Mouse (Mus musculus) left cerebral cortex, postnatal 4 days (tissue): ENCODE measurements around the gene Wnk4. TPM values are rescaled to one million over a fixed set of nuclear protein-coding genes. Genes with fewer than 3 reads are reported as not detected.
A peak's percentile ranks its signal among the peaks of the same experiment; 100 is the strongest.

Experiments
- DNase-seq: peaks from one replicate; pipeline ENCODE4 v3.0.0-alpha.2; 2022
- intact Hi-C: fragments of 180-260 bp; cut with DNase I; formaldehyde crosslinking; loops from one replicate; pipeline ENCODE4 v1.15.1; 2025
- total RNA-seq, 2 experiments: library from RNA; stranded (reverse); gene quantifications; 2 replicates each; pipeline ENCODE4 v1.2.3; 2021

Gene Wnk4
- total RNA-seq, 2 experiments from 2014 or later: 5.4 to 6.2 TPM

DNA sequence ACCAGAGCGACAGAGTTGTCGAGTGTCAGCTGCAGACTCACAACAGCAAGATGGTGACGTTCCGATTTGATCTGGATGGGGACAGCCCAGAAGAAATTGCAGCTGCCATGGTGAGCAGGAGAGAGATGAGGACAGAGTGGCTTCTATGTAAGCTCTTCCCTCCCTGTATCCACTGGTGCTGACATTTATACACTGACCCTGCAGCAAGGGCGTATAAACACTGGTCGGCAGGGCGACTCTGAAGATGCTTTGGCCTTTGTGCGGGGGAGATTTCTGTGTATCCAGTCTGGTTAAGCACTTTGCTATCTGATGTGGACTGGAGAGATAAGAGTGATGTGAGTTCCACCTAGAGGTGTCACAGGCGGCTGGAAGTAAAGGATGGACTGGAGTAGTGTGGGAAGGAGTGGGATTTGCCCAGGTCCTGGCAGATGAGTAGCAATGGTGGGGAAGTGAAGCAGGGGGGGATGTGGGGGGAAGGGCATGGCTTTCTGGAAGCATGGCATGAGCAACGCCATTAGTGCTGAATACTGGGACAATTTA is 9.3 kb downstream of the Wnk4 start:
- intact Hi-C loops: no loop called here
- DNase-seq: no peak

DNA sequence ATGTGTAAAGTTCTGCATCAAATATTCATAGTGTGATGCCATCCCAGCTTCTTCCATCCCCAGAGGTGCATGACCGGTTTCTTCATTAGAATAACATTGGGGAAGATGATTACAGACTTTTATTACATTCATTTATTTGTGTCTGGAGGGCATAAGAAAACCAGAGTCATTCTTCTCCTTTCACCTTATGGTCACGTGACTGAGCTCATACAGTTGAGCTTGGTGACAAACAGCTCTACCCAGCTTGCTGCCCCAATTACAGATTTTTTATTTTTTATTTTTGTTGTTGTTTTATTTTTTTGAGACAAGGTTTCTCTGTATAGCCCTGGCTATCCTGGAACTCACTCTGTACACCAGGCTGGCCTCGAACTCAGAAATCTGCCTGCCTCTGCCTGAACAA is 12.1 kb downstream of the Wnk4 start:
- intact Hi-C loops: no loop called here
- no peak for DNase-seq

DNA sequence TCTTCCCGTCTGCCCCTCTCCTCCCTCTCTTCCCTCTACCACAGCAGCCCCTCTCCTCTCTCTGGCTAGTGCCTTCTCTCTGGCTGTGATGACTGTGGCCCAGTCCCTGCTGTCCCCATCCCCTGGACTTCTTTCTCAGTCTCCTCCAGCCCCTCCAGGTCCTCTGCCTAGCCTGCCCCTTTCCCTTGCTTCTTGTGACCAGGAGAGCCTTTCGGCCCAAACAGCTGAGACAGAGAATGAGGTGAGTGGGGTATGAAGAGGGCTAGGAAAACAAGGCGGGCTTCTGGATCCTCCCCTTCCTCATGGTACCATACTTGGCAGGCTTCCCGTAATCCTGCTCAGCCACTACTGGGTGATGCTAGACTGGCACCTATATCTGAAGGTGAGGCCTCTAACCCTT is 14.9 kb downstream of the Wnk4 start:
- no peak for DNase-seq
- intact Hi-C loops: no loop called here

DNA sequence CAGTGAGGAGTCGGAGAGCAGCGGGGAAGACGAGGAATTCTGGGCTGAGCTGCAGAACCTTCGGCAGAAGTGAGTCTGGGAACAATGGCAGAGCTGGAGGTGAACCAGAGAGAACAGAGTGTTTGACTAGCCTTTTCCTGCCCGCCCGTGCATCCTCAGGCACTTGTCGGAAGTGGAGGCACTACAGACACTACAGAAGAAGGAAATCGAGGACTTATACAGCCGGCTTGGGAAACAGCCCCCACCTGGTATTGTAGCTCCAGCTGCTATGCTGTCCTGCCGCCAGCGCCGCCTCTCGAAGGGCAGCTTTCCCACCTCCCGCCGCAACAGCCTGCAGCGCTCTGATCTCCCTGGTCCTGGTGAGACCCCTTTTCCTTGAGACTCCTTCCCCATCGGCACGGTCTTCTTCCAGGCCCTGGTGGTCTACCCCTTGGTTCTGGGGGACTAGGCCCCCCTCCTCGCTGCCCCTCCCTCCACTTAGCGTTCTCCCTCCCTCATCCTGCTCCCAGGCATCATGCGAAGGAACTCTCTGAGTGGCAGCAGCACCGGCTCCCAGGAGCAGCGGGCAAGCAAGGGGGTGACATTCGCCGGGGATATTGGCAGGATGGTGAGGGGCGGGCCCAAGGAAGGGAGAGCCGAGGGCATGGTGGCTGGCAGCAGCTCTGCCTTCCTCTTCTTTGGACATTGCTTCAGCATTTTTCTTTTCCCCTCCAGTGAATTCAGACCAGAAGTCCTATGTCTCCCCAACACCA is 16.1 kb downstream of the Wnk4 start:
- intact Hi-C loops: no loop called here
- DNase-seq: no peak

DNA sequence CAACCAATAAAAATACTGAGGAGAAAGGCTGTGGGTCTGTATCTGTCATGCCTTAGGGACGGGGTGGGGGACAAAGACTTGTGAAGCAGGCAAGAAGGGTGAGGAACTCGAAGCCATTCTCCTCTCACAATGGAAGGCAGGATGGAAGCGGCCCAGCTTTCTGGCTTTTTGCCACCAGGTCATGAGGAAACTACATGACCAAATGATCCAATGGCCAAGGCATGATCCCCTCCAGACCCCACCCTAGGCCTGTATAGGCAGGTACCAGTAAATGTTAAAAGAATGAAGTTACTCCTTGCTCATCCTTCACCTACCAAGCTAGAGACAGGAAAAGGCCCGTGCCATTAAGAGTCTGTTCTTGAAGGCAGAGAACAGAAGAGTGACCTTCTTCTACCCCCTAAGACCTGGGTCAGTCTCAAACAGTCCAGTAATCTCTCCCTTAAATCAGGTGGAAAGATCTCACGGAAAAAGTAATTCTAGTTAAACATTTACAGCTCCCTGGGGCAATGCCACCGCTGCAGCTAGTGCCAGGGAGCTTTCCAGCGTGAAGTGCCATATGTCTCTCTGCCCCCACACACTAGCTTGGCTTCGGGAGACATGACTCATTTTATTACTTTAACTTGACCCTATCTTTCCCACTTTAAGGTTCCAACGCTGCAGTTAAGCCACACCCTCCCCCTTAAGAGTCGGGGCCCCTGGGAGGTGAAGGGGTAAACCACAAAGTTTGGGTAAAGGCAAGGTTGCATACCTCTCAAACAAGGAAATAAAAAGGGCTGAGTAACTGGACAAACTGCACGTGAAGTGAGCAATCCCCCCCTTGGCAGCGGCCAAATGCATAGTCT is 17.2 kb downstream of the Wnk4 start:
- intact Hi-C loops: no loop called here

DNA sequence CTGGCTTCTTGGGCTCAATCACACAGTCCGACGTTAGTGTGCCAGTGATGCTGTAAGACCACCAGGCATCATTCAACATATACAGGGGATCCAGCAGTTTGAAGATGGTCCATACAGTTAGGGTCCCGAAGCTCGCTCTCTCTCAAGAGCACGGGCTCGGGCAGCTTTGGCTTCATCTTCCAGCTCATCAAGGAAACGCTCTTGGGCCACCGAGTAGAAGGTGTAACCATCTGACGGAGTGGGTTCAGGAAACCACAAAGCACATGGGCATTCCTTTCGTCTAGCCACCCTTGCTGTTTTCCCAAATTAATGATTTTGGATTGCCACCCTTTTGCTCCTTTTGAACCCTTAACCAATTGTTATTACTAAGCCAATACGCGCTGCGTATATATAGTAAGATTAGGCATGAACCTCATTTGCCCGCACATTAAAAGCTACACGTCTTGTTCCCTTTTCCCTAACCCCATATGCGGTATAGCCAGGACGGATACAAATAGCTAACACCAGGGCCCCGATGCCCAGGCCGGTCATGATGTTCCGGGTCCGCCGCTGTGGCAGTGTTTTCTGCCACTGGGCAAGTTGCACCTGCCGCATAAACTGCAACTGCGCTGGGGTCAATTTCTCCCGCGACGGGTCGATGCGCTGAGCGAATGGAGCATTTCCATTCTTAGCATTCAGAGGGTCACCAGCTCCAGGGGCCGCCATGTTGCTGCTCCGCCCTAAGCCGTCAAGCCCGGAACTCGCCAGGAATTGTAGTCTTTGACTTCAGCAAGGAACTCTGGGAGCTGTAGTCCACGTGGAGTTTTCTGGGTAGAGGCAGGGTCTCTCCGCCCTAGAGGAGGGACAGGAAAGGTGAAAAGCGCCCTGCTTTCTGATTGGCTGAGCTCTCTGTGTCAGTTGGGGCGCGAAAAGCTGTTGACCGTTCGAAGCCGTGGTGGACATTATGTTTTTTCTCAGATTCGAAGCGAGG is 18.1 kb downstream of the Wnk4 start, which contains the start of the genes Cntd1 and Coa3:
Gene Cntd1 (plus strand): TSS at position 790 of the 970 bp plus-strand sequence.
Gene Coa3 (minus strand): TSS at position 892 of the 970 bp plus-strand sequence.
- DNase-seq: peak; percentile 85
- intact Hi-C loops: no loop called here

More for the DNA sequence above, 17.2 kb downstream of the Wnk4 start:
- DNase-seq: no peak

DNA sequence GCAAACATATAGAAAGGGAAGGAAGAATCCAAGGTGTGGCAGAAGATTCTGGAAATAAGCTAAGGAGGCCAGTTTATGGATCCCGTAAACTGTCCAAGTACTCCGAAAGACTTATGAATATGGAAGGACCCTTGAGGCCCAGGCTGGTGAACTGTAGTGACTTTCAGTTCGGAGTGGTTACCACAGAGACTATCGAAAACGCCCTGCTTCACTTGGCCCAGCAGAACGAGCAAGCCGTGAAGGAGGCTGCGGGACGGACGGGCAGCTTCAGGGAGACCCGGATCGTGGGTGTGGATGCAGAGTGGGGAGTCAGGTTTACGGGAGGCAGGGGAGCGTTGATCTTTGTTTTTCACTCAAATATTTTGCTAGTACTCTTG is 18.8 kb downstream of the Wnk4 start:
- intact Hi-C loops: no loop called here
- DNase-seq: no peak

DNA sequence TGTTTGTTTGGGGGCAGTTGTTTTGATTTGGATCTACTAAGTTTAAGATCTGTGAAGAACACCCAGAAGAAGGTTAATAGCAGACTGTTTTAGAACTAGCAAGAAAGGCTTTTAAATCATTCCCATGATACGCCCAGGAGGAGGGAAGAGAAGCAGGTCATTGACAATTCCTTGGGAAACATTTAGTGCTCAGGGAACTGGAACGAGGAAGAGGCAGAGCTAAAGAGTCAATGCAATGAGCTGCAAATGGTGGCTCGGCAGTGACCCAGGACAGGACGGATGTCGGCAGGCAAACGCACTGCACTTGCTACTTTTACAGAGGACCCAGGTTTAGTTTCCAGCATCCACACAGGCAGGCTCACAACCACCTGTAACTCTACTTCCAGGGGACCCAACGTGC is 20.5 kb downstream of the Wnk4 start:
- no peak for DNase-seq
- intact Hi-C loops: no loop called here

DNA sequence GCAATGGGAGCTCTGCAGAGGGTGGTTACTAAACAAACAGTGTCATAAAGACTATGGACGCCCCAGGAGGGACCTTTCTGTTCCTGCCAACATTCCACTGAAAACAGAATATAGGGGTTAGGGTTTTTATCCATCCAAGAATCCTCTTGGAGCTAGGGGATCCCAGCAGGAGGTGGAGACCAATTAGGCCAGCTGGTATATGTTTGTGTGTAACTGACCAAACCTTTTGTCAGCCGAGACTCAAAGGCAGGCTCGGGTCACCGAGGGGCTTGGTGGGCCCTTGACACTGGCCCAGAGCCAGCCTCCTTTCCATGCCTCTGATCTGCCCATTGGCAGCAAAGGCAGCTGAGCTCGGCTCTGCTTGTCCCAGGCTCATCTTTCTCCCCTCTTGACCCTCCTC is 22.5 kb downstream of the Wnk4 start:
- DNase-seq: no peak
- intact Hi-C loops: no loop called here

DNA sequence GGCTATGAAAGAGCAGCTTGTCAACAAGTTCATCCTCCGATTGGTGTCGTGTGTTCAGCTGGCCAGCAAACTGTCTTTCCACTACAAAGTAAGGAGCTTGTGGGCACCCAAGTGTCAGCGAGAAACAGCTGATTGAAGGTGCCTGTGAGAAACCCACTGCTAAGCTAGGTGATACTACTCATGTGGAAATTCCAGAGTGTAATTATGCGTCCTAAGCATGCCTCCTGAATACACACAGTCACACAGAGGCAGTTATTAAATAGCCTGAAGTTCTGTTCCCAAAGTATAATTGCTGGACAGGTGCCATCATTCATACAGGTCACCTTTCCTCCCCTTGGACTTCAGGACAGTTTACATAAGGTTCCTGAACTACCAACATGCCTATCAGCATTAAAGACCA is 23.4 kb downstream of the Wnk4 start:
- no peak for DNase-seq
- intact Hi-C loops: no loop called here

DNA sequence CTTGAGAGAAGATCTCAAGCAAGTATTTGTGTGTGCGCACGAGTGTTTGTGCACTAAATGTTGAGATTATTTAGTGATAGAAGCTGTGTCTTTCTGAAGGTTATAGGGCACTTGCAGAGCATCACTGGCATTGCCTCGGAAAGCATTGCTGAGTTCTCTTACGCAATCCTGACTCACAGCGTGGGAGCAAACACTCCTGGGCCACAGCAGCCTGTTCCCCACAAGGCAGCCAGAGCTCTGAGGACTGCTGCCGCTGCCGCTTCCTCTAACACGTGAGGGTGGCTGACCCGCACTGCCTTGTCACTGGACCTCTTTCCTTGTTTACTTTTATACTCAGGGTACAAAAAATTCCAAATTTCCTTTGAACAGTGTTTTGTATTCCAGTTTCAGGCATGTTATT is 26.9 kb downstream of the Wnk4 start:
- DNase-seq: no peak
- intact Hi-C loops: no loop called here

DNA sequence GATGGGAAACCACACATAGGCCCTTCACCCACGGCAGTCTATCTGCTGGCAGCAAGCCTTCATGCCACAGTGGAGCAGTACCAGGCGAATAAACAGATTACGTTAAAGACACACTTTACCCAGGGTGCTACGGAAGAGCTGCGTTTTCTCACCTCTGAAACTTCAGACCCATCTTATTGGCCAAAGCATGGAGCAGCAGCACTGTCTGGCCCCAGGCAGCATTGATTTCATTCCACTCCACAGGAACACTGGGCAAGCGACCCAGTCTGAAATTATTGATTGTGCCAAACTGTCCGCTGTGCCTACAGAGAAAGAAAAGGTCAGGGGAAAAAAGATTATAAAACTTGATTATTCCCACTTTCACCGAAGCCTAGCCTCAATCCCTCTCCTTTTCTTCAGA is 30.9 kb downstream of the Wnk4 start:
- intact Hi-C loops: no loop called here

DNA sequence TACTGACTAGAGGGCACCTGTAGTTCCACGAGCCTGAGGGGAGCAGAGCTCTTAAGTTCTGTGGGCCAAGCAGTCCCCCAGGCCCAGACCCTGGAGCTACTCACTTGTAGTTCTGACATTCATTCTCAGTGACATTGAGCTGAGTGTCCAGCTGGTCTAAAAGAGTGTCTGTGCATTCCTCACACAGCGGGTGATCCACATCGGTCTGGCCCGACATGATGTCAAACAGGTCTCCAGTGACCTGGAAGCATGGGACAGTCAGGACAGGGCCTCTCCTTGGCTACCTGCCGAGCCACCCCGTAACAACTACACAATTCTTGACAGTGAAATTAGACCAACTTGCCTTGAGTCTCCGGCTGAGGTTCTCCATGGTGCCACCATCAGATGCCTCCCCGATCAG is 34.8 kb downstream of the Wnk4 start:
- intact Hi-C loops: loop anchor here (5.0 kb wide), 1 partner anchor 83 kb away; no protein-coding TSS in a partner anchor
- no peak for DNase-seq

More for the DNA sequence above, 30.9 kb downstream of the Wnk4 start:
- DNase-seq: no peak

DNA sequence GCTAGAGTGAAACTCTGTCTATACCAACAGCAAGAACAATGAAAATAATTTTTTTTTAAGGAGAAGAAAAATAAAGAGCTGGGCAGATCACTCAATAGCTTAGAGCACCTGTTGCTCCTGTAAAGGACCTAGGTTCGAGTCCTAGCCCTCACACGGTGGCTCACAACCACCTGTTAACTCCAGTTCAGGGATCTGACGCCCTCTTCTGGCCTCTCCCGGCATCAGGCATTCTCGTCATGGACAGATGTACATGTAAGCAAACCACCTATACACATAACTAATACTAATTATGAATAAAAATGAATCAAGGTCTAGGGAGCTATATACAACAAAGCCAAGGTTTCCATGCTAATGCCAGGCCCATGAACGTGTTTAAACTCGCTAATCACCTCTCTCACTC is 40.5 kb downstream of the Wnk4 start:
- no peak for DNase-seq
- intact Hi-C loops: no loop called here

DNA sequence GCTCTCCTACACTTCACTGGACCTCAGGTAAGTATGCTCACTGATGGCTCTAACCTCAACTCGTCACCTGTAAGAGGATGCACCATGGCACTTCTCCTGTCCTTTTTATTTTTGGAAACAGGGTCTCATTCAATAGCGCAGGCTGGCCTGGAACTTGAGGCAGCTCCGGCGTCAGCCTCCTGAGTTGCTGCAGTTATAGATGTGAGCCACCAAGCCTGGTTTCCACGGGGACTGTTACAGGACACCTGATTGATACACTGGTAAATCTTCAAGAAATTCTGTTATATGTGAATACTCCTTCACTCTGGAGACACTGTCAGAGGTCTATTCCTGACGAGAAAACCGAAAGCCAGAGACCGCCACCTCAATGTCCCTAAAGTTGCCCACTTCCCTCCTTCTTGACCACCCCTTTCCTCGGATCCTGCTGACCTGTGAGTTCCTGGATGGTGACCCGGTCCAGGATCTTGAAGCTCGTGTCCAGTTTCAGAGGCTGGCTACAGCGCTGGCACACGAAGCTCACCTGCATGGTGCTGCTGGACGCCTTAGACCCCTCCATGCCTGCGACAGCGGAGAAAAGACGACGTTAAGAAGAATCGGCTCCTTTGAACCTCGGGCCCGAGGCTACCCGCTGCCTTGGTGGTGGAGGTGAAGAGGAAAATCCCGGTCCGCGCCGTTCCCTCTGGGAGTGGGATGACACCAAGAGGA is 41.1 kb downstream of the Wnk4 start:
- intact Hi-C loops: no loop called here
- no peak for DNase-seq

DNA sequence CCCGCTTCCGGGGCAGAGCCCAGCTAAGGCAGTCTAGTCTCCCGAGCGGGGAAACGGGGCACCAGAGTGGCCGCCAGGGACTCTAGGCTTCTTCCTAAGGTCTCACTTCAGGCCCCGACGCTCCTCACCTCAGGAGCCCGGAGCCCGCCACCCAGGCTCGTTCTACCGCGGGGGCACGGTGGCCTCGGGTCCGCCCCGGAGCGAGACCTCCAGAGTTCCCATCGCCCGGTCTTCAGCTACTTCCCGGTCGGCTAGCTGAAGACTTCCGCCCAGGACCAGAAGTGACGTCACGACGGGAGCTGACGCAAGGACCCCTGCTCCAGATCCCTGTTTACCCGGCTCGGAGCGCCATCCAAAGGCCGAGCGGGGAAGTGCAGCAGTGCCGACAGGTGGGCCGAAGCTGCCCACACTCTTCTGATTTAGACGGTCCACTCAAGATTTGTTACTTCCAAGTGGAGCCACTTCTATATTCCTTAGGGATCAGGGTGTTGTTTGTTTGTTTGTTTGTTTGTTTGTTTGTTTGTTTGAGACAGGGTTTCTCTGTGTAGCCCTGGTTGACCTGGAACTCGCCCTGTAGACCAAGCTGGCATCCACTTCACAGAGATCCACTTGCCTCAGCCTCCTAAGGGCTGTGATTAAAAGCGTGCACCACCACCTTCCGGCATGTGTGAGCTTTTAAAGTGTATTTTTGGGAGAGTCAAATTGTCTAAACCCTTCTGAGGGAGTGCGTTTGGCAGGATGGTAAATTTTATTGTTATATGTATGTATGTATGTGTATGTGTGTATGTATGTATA is 41.8 kb downstream of the Wnk4 start, which contains the start of gene Becn1:
Gene Becn1 (minus strand): TSS at position 283 of the 795 bp plus-strand sequence.
- intact Hi-C loops: no loop called here
- DNase-seq: peak; percentile 98

DNA sequence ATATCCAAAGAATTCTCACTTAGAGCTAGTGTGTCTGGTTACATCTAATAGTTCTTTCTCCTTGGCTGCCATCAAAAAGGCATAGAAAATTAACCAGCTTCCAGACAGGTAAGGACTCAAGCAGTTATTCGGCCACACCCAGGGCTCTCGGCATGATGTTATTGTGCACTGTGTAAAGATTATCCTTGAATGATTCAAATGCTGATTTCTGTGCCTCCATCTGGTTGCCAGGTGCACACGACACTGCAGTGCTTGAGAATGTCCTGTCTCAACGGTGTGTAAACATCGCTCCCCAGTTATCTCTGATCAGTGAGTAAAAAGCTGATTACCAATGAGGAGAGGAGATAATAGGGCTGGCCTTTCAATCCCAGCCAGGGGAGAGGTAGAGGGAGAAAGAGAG is 47.4 kb downstream of the Wnk4 start:
- no peak for DNase-seq
- intact Hi-C loops: no loop called here

DNA sequence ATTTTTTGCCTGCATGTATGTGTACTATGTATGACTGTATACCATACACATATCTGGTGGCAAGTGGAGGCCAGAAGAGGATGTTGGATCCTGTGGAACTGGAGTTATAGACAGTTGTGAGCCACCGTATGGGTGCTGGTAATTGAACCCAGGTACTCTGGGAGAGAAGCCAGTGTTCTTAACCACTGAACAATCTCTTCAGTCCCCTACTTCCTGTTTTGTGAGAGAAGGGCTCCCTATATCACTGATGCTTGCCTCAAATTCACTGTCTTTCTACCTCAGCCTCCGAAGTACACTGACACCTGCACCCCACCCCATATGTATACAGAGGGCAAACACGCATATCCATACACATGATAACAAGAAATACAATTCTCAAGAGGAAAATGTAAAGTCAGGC is 50.7 kb downstream of the Wnk4 start:
- intact Hi-C loops: no loop called here
- DNase-seq: no peak

DNA sequence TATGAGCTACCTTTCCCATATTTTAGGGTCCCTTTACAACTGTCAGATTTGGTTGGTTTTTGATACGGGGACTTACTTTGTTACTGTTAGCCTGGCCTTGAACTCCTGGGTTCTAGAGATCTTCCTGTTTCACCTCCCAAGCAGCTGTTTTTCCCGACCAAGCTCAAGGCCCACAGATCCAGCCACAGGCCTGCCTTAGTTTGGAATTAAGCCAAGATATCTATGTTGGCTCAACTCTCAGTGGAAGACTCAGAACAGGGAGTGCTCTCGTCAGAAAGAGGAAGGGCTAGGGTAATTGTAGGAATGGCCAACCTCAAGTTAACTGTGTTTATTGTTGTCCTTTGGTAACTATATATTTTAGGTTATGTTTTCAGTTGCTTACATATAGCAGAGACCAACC is 51.8 kb downstream of the Wnk4 start:
- intact Hi-C loops: no loop called here
- DNase-seq: no peak
